Mouse (Mus musculus): ENCODE measurements at regions not wholly inside any gene's neighbourhood (a gene's known extent, or its start where the extent isn't known, plus 50 kb on each side); places are given as distances from the start of the nearest gene placed in this dataset.

DNA sequence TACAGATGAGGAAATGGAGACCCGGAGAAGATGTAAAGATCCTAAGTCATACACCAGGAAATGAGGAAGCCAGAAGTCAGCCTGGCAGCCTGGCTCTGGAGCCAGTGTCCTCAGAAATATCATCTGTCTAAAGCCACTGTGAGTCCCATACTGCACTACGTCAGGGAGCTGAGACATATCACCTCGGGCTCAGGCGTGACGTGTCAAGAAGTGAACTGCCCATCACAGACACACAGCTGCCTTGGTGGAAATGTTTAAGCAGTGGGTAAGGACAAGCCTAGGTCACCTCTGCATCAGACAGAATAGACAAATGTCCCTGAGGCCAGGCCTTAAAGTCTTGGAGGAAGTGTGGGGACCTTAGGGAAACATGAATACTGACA, 88.0 kb upstream of the Zmiz1 start:
- no peak for DNase-seq (ENCODE audit: low read depth, low spot score)

GRCm38 (mm10) chr14:25371661-25372060, 87.3 kb upstream of the Zmiz1 start:
- DNase-seq (ENCODE audit: low read depth, low spot score) = no peak

DNA sequence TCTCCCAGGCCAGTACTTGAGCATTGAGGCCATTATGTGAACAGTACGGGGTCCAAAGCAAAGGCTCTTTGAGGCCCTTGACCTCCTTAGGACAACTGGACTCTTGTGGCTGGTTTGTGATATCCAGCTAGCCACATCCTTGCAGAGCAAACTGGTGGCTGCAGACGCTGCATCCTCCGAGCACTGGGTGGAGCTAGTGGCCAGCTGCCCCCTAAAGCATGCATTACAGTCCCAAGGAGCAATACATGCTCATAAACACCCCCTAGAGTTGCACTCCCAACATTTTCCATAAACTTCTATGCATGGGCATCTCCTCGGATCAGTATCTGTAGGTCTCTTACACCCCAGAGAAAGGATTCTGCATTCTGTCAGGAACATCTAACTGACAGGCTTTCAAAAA, 86.4 kb upstream of the Zmiz1 start:
- DNase-seq (ENCODE audit: low read depth, low spot score) = no peak

- DNase-seq (ENCODE audit: low read depth, low spot score) = no peak
Measured at GRCm38 (mm10) chr14:25373167-25373566, 85.8 kb upstream of the Zmiz1 start.

- DNase-seq (ENCODE audit: low read depth, low spot score) = no peak
Measured at GRCm38 (mm10) chr14:25375001-25375400, 84.0 kb upstream of the Zmiz1 start.

DNA sequence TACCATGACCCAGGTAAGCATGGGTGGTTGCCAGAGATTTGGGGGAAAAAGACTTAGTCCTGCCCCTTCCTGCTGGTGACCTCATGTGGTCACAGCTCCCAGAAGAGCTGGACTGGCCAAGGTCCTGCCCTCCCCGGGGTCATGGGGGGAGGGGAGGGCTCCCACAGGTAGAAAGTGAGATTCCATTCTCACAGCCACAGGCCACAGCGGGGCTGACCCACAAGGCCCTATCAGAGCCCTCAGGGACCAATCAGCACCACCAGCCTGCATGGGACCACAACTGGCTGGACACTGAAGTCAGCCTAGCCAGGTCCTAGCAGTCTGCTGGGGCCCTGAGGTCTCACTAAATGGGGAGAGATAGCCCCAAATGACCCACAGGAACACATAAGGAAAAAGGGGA, 81.9 kb upstream of the Zmiz1 start:
- no peak for DNase-seq (ENCODE audit: low read depth, low spot score)

DNA sequence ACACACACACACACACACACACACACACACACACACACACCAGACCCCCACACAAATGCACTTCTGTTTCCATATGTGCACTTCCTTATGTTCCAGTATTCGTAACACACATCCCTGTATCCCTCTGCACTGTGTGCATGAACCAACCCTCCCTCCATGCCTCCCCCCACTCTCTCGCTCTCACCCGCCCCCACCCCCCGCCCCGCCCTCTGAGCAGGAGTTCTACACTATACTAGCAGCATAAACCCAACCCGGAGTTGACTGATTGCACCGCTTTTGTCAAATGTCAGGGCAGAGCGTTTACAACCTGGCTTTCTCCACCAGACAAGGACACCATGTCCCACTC, 81.5 kb upstream of the Zmiz1 start:
- no peak for DNase-seq (ENCODE audit: low read depth, low spot score)

GRCm38 (mm10) chr14:25377900-25378716, 80.9 kb upstream of the Zmiz1 start:
- DNase-seq (ENCODE audit: low read depth, low spot score) = peak; percentile 91

- no peak for DNase-seq (ENCODE audit: low read depth, low spot score)
Measured at GRCm38 (mm10) chr14:25378717-25379224, 80.2 kb upstream of the Zmiz1 start.

DNA sequence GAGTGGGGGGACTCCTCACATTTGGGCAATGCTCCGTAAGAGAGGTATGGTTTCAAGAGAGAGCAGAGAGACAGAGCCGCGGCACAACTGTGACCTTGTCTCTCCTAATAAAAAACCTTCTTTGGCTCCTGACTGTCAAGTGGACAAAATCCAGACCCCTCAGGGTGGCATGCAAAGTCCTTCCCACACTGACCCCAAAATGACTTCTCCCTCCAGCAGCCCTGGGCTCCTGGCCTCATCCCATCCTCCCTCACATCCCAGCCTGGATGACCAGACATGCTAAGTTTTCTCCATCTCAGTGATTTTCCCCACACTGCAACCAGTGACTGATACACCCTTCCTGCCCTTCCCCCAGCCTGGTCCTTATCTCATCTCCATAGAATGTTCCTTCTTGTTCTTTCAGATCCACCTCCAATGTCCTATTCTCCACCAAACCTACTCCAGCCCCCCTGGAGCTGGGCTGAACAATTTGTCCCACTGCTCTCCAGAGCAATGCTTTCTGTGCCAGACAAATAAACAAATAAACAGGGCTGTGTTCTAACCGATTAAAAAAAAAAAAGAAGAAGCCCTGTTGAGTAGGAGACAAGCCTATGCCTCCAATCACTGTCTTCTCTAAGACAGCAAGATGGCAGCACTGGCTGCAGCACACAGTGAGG, 75.7 kb upstream of the Zmiz1 start:
- DNase-seq (ENCODE audit: low read depth, low spot score) = no peak

DNA sequence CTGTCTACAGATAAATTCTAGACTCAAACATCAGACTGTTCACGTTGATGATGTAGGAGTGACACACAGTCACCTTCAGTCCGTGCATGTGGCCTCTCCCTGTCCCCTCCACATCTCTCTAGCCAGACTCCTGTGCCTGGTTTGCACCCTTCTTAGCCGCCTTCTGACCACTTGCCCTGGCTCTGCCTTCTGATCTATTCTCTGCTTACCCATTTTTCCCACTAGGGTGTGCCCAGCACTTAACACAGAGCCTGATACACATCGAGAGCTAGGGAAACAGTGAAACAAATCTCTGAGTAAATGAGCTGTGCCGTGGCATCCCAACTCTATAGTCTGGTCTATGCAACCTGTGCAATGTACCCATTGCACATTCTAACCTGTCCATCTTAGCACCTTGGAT, 73.3 kb upstream of the Zmiz1 start:
- no peak for DNase-seq (ENCODE audit: low read depth, low spot score)

DNA sequence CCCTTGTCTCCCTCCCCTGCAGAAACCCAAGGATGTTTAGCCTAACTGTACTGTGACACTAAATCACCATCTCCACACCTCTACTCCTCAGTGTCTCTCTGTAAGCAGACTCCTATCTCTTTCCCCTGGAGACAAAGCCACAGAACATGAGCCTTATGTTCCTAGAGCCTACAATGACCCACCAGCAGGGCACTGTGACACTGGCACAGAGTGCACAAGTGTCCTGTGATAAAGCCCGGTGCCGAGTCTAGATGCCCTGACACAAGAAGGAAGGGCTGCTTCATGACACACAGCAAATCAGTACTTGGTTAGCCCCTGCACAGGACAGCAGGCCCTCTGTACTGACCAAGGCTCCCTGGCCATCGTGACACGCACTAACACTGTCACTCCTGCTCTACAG, 71.2 kb upstream of the Zmiz1 start:
- no peak for DNase-seq (ENCODE audit: low read depth, low spot score)

- no peak for DNase-seq (ENCODE audit: low read depth, low spot score)
Measured at GRCm38 (mm10) chr14:25389314-25389713, 69.7 kb upstream of the Zmiz1 start.

GRCm38 (mm10) chr14:25392412-25392811, 66.6 kb upstream of the Zmiz1 start:
- DNase-seq (ENCODE audit: low read depth, low spot score) = peak; percentile 85

GRCm38 (mm10) chr14:25392940-25393339, 66.0 kb upstream of the Zmiz1 start:
- DNase-seq (ENCODE audit: low read depth, low spot score) = no peak

GRCm38 (mm10) chr14:25394931-25395330, 64.1 kb upstream of the Zmiz1 start:
- no peak for DNase-seq (ENCODE audit: low read depth, low spot score)

DNA sequence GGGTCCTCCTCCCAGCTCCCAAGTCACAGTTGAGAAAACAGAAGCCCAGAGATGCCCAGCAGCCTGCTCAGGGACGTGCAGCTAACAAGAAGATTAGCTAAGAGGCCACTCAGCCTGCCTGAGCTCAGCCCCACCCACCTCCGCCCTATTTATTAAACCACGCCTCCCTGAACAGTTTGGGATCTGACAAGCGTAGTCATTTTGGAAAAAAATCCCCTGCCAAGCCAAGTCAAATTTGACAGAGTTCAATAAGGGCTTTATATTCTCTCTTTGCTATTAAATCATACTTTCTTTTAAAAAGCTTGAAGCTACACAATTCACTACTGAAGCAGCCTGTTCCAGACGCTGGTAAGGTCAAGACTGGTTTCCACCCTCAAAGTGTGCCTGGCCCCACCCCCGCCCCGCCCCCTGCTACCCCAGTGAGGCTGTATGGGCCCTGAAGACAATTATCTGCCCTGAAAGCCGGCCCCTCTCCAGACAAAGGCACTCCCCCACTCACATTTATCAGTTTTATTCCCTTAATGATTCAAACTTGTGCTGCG, 61.9 kb upstream of the Zmiz1 start:
- peak; percentile 48 for DNase-seq (ENCODE audit: low read depth, low spot score)

DNA sequence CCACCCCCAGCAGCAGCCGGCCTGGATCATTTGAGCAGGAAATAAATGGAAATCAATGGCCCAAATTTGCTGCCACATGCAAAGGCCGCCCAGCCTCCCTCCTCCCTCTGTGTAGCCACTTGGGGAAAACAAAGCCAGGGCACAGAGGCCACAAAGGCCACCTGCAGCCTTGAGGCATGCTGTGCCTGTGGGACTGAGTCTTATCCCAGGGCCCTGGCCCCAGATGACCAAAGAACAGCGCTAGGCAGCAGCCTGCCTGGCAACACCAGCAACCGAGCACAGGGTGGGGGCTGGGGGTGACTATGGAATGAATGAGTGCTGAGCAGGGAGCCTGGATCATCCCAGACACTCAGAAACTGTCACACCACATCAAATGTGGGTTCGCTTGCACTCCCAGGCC, 61.2 kb upstream of the Zmiz1 start:
- DNase-seq (ENCODE audit: low read depth, low spot score) = no peak

DNA sequence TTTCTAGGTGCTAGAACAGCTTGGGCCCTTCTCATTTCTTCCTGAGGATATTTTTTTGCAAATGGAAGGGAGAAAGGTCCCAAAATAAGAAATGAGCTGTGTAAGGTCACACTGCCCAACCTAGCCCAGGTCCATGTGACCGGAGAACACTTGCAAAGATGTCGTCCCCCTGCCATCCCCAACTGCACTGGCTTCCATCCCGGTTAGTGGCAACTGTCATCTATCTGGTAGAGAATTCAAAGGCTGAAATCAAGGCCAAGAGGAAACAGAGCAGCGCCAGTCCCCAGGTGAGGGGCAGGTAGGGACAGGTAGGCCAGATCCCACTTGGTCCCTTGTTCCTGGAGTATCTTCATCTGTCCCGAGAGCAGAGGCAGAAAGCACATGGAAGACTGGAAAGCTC, 60.2 kb upstream of the Zmiz1 start:
- no peak for DNase-seq (ENCODE audit: low read depth, low spot score)

DNA sequence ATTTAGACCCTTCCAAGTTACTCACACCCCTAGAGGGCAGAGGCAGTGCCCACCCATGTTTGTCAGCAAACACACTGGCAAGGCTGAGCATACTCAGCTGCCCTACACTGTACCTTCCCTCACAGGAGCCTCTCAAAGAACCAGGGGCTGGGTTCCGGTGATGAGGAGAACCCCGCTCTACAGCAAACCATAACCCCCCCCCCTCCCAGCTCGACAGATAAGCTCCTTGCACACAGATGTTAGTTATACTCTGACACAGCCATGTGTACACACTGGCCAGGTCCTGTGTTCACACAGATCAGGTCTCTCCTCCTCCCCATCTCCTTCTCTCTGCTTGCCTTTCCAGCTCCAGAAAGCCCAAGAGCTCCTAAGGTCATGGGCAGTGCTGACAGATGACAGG, 59.7 kb upstream of the Zmiz1 start:
- no peak for DNase-seq (ENCODE audit: low read depth, low spot score)

GRCm38 (mm10) chr14:25401104-25401963, 57.7 kb upstream of the Zmiz1 start:
- no peak for DNase-seq (ENCODE audit: low read depth, low spot score)

DNA sequence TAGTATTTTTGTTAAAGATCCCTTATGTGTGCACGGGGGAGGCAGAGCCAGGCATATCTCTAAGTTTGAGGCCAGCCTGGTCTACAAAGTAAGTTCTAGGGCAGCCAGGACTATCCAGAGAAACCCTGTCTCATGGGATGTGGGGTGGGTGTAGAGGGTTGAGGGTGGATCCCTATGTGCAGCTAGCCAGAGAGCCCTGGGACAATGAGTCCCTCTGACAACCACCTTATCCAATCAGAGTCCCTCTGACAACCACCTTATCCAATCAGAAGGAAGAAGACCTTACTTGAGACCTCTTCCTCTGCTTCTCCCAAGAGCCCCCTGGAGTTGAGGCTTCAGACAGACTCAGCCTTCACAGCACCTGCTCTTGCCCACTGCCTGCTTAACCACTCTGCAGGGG, 56.6 kb upstream of the Zmiz1 start:
- no peak for DNase-seq (ENCODE audit: low read depth, low spot score)
